Mouse (Mus musculus) liver, embryonic 14.5 days (tissue): ENCODE results near the gene Sh3bp2. TPM values are rescaled to one million over a fixed set of nuclear protein-coding genes. Genes with fewer than 3 reads are reported as not detected.
"Not testable (repeated sequence)": the region's sequence is repeated elsewhere in the genome, so short reads cannot be mapped to it uniquely, and the experiment has no call there.

ENCODE experiments used
- ATAC-seq: fragments of 200-750 bp; cut with Nextera tagmentation; 2 replicates; pipeline ENCODE4 v1.8.0; 2017; ENCODE audit warnings: moderate number of reproducible peaks, mild to moderate bottlenecking, moderate library complexity; ENCODE audit not compliant: insufficient read depth
- DNase-seq, 3 experiments: peaks; one replicate each; pipeline ENCODE4 v3.0.0-alpha.2; 2012 to 2013; ENCODE audit warnings: low read depth in 3 of 3, low spot score in 3 of 3
- H3K27ac ChIP-seq: fragments of 300-500 bp; sonication (generic); 2 replicates; pipeline ENCODE4 v1.5.1; 2014; ENCODE audit warnings: moderate library complexity, mild to moderate bottlenecking, control low read depth, inconsistent platforms
- H3K27me3 ChIP-seq: fragments of 300-500 bp; sonication (generic); 2 replicates; pipeline ENCODE4 v1.6.1; 2014; ENCODE audit warnings: mild to moderate bottlenecking, low read length, moderate library complexity; ENCODE audit not compliant: control insufficient read depth, insufficient read depth
- H3K36me3 ChIP-seq: fragments of 300-500 bp; sonication (generic); replicated peaks from 2 replicates; pipeline ENCODE4 v1.6.1; 2014; ENCODE audit warnings: low read depth; ENCODE audit not compliant: control insufficient read depth, insufficient read depth
- H3K4me1 ChIP-seq, 2 experiments: fragments of 200-500 bp in 1 of 2; fragments of 300-500 bp in 1 of 2; sonication (generic) in 1 of 2; replicated peaks; 2 replicates each; pipeline ENCODE4 v1.6.1; 2012 to 2014; ENCODE audit warnings: antibody characterized with exemption in 1 of 2, inconsistent platforms in 1 of 2, low read length in 1 of 2; ENCODE audit not compliant: control insufficient read depth in 2 of 2, insufficient read depth in 2 of 2
- H3K4me2 ChIP-seq: fragments of 300-500 bp; sonication (generic); 2 replicates; pipeline ENCODE4 v1.6.1; 2014; ENCODE audit warnings: low read depth, mild to moderate bottlenecking, control low read depth, moderate library complexity
- H3K4me3 ChIP-seq, 2 experiments: fragments of 200-500 bp in 1 of 2; fragments of 300-500 bp in 1 of 2; sonication (generic) in 1 of 2; 2 replicates each; pipeline ENCODE4 v1.5.1; 2012 to 2014; ENCODE audit warnings: low read depth in 2 of 2, low read length in 2 of 2, mild to moderate bottlenecking in 2 of 2, control low read depth in 1 of 2, inconsistent platforms in 1 of 2, moderate library complexity in 1 of 2; ENCODE audit not compliant: insufficient read depth in 1 of 2
- H3K9ac ChIP-seq: fragments of 300-500 bp; sonication (generic); replicated peaks from 2 replicates; pipeline ENCODE4 v1.6.1; 2014; ENCODE audit warnings: mild to moderate bottlenecking, control low read depth, moderate library complexity
- H3K9me3 ChIP-seq: fragments of 300-500 bp; sonication (generic); 2 replicates; pipeline ENCODE4 v1.6.1; 2016; ENCODE audit warnings: low read length, mixed read lengths; ENCODE audit not compliant: control insufficient read depth
- CTCF ChIP-seq: IDR thresholded peaks from 2 replicates; pipeline ENCODE4 v1.5.1; 2016; ENCODE audit warnings: antibody characterized with exemption, low read depth, control low read depth
- EP300 ChIP-seq: IDR thresholded peaks from 2 replicates; pipeline ENCODE4 v1.6.1; 2016; ENCODE audit warnings: antibody characterized with exemption, low read depth
- WGBS: fragments of 180-500 bp; shearing (Covaris S2); extraction: QIAGEN DNeasy Blood & Tissue Kit; methylation state at CpG from one replicate; pipeline ENCODE4 v1.1.7; 2014; ENCODE audit not compliant: insufficient replicate concordance; 5-methylcytosine and 5-hydroxymethylcytosine counted together
- polyA plus RNA-seq, 2 experiments: library from polyadenylated mRNA; depleted of rRNA in 1 of 2; stranded (reverse) in 1 of 2; unstranded in 1 of 2; fragments of >200 nt; fragmentation: Nextera tagmentation in 1 of 2; extraction: Ambion mirVana in 1 of 2; gene quantifications; 2 replicates each; pipeline versions ENCODE4 v1.2.1 to v1.2.3; 2012 to 2014

Sh3bp2 gene
- polyA plus RNA-seq, 2 experiments = 4.9 to 5.2 TPM

DNA sequence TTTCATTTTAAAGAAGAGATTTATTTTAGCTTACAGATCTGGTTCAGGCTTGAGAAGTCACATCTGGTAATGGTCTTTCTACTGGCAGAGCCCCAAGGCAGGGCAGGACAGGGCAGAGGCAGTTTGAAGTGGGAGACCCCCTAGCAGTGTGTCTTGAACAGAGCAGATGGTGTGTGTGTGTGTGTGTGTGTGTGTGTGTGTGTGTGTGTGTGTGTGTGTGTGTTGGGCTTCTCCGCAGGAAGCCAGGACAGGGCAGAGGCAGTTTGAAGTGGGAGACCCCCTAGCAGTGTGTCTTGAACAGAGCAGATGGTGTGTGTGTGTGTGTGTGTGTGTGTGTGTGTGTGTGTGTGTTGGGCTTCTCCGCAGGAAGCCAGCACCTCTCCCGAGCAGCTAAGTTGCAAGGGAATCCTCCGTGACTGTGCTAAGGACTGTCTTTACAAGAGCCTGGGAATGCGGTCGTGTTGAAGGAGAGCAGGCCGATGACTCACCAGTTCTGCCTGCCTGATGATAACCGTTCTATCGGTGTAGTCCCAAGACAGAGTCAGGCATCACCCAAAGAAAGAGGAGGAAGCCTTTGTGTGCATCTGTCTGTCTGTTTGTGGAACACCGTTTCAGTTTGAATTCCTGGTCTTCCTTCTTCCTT lies 56.2 kb downstream of the Sh3bp2 start:
- peak; percentile 60; the same call in 1 of the 2 replicates for TF ChIP-seq EP300
- not testable (repeated sequence) for H3K27me3 ChIP-seq, H3K9me3 ChIP-seq
- ATAC-seq = peak; percentile 95
- Histone ChIP-seq H3K4me1 (peaks cover 51 to 57% of the 10 kb centered on the region in 2 experiments), H3K4me3 (peak overlapping the region; percentile 44 to 51), H3K9ac (peak overlapping the region; percentile 62), H3K4me2 (peak overlapping the region; percentile 80), H3K27ac (peak overlapping the region; percentile 96), H3K36me3 (peaks cover 16% of the 10 kb centered on the region)
- peak; percentile 80 to 82 (median 80) for DNase-seq
- 12% methylated on average over 10 of the region's 10 CpGs for whole genome bisulfite sequencing

DNA sequence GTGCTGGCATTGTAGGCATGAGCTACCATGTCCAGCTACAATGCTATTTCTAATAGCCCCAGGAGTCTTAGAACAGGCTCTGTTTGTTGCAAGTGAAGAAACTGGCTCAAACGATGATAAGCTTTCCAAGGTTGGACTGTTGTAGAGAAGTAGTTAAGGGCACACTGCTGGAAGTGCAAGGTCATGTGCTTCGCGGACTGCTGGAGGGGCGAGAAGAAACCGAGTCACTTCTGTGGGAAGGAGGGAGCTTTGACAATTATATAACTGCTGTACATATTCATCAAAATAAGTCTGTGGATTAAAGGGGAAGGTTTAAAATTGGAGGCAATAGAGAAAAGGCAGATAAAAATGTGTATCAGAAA lies 56.7 kb downstream of the Sh3bp2 start:
- no peaks in the 10 kb centered on the region for H3K27me3 ChIP-seq
- ATAC-seq (peak; percentile 83), DNase-seq (no peak)
- H3K4me2 ChIP-seq = peak overlapping the region; percentile 80
- peak overlapping the region; percentile 96 for H3K27ac ChIP-seq
- H3K4me3 ChIP-seq = peak overlapping the region; percentile 44 to 51
- peaks cover 12% of the 10 kb centered on the region for H3K36me3 ChIP-seq
- whole genome bisulfite sequencing = 13% methylated on average over 5 of the region's 5 CpGs
- H3K4me1 ChIP-seq = peaks cover 46 to 52% of the 10 kb centered on the region in 2 experiments
- TF ChIP-seq CTCF (no peak), EP300 (no peak)
- no peaks in the 10 kb centered on the region for H3K9me3 ChIP-seq
- H3K9ac ChIP-seq = peak overlapping the region; percentile 62

DNA sequence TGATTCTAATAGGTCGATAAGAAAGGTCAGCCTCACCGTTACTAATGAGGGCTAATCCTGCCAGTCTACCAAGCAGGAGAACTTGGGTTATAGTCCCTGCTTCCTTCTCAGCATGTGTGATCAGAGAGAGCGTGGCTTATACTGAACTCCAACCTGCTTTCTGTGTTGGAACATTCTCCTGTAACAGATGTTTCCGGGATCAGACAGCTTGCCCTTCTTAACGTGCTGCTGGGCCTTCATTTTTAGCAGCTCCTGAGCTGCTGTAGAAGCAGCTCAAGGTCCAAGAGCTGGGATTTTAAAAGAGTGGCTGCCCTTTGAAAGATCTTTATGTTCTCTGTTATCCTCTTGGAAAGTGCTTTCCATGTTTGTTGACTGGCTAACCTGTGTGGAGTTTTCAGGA lies 59.6 kb downstream of the Sh3bp2 start:
- Histone ChIP-seq H3K27me3 (no peaks in the 10 kb centered on the region), H3K4me3 (no peak overlapping the region), H3K4me2 (no peak overlapping the region), H3K27ac (no peak overlapping the region), H3K9ac (no peak overlapping the region), H3K9me3 (no peaks in the 10 kb centered on the region), H3K36me3 (peaks cover 2% of the 10 kb centered on the region; the same call in 1 of the 2 replicates), H3K4me1 (peaks cover 26 to 33% of the 10 kb centered on the region in 2 experiments)
- WGBS = 76% methylated on average over 5 of the region's 5 CpGs
- no peak for DNase-seq
- ATAC-seq = no peak
- TF ChIP-seq CTCF (no peak), EP300 (no peak)

DNA sequence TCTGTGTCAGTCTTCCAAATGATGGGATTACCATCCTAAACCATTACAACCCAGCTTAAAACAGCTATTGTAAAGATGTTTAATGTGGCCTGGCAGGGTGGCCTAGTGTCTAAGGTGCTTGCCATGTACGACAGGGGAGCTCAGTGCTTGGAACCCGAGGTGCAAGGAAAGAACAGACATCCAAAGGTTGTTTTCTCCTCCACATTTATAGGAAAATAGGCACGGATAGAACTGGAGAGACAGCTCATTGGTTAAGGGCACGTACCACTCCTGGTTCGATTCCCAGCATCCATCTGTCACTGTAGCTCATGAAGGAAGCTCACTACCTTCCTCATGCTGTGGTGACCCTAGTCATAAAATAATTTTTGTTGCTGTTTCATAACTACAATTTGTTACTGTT lies 62.2 kb downstream of the Sh3bp2 start:
- DNase-seq = no peak
- peaks cover 8 to 14% of the 10 kb centered on the region in 2 experiments for H3K4me1 ChIP-seq
- 81% methylated on average over 5 of the region's 5 CpGs for WGBS

DNA sequence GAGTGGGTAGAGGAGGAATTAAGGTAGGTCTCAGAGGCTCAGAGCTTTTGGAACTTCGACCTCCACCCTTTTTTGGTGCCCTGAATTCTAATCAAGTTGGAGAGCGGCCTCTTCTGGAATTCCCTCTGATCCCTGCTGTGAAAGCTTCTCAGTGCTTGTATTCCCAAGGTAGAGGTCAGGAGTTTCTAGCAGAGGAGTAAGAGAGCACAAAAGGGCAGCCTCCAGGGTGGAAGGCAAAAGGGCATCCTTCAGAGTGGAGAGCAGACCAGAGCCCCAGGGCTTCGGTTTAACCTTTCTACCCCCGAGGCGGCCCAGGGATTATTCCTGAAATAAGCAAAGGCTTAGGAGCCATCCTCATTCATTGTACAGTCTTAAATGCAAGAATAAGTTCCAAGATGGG lies 64.4 kb downstream of the Sh3bp2 start:
- Histone ChIP-seq H3K4me3 (no peak overlapping the region), H3K4me1 (no peaks in the 10 kb centered on the region), H3K9me3 (no peaks in the 10 kb centered on the region), H3K27ac (no peak overlapping the region), H3K36me3 (peaks cover 13% of the 10 kb centered on the region), H3K9ac (no peak overlapping the region), H3K27me3 (no peaks in the 10 kb centered on the region), H3K4me2 (no peak overlapping the region)
- TF ChIP-seq EP300 = no peak
- no peak for TF ChIP-seq CTCF
- ATAC-seq (no peak), DNase-seq (no peak)
- 77% methylated on average over 5 of the region's 5 CpGs for WGBS

More for the DNA sequence above, 62.2 kb downstream of the Sh3bp2 start:
- no peak overlapping the region for H3K9ac ChIP-seq
- H3K27ac ChIP-seq = no peak overlapping the region
- ATAC-seq = no peak
- no peak overlapping the region for H3K4me3 ChIP-seq
- H3K9me3 ChIP-seq = no peaks in the 10 kb centered on the region
- no peak overlapping the region for H3K4me2 ChIP-seq
- H3K27me3 ChIP-seq = no peaks in the 10 kb centered on the region
- TF ChIP-seq EP300 = no peak
- TF ChIP-seq CTCF = no peak
- H3K36me3 ChIP-seq = peaks cover 2% of the 10 kb centered on the region
